Mouse (Mus musculus) heart, embryonic 11.5 days (tissue): ENCODE data around the gene Rbm20. TPM values are rescaled to one million over a fixed set of nuclear protein-coding genes. Genes with fewer than 3 reads are reported as not detected.

Experiments used
- ATAC-seq: fragments of 200-750 bp; cut with Nextera tagmentation; replicated peaks from 2 replicates; pipeline ENCODE4 v1.8.0; 2017; ENCODE audit warnings: moderate library complexity; ENCODE audit not compliant: insufficient number of reproducible peaks, low FRiP score, low TSS enrichment
- H3K27ac ChIP-seq: fragments of 300-500 bp; sonication (generic); 2 replicates; pipeline ENCODE4 v1.5.1; 2014; ENCODE audit warnings: mild to moderate bottlenecking, low read depth, low read length
- H3K27me3 ChIP-seq: fragments of 300-500 bp; sonication (generic); 2 replicates; pipeline ENCODE4 v1.6.1; 2014; ENCODE audit warnings: mild to moderate bottlenecking, low read length, mixed read lengths; ENCODE audit not compliant: control insufficient read depth, insufficient read depth
- H3K36me3 ChIP-seq: fragments of 300-500 bp; sonication (generic); 2 replicates; pipeline ENCODE4 v1.6.1; 2014; ENCODE audit warnings: mild to moderate bottlenecking, low read length, moderate library complexity, mixed read lengths; ENCODE audit not compliant: control insufficient read depth, insufficient read depth
- H3K4me1 ChIP-seq: fragments of 300-500 bp; sonication (generic); 2 replicates; pipeline ENCODE4 v1.6.1; 2014; ENCODE audit warnings: low read length; ENCODE audit not compliant: control insufficient read depth, insufficient read depth
- H3K4me2 ChIP-seq: fragments of 300-500 bp; sonication (generic); 2 replicates; pipeline ENCODE4 v1.6.1; 2014; ENCODE audit warnings: mild to moderate bottlenecking, moderate library complexity
- H3K4me3 ChIP-seq: fragments of 300-500 bp; sonication (generic); 2 replicates; pipeline ENCODE4 v1.5.1; 2014; ENCODE audit warnings: low read depth, low read length
- H3K9ac ChIP-seq: fragments of 300-500 bp; sonication (generic); 2 replicates; pipeline ENCODE4 v1.6.1; 2014; ENCODE audit warnings: mild to moderate bottlenecking, low read depth, low read length, moderate library complexity
- H3K9me3 ChIP-seq: fragments of 300-500 bp; sonication (generic); replicated peaks from 2 replicates; pipeline ENCODE4 v1.6.1; 2016; ENCODE audit warnings: low read length; ENCODE audit not compliant: control insufficient read depth
- WGBS: fragments of 180-500 bp; shearing (Covaris S2); extraction: QIAGEN DNeasy Blood & Tissue Kit; methylation state at CpG from one replicate; pipeline ENCODE4 v1.1.7; 2014; ENCODE audit not compliant: insufficient replicate concordance; 5-methylcytosine and 5-hydroxymethylcytosine counted together
- polyA plus RNA-seq: library from polyadenylated mRNA; unstranded; fragments of >200 nt; fragmentation: Nextera tagmentation; extraction: Ambion mirVana; gene quantifications from 2 replicates; pipeline ENCODE4 v1.2.1, GENCODE M21; 2014

Rbm20 gene
- polyA plus RNA-seq, 1 experiment from 2014 or later: 25.0 TPM

DNA sequence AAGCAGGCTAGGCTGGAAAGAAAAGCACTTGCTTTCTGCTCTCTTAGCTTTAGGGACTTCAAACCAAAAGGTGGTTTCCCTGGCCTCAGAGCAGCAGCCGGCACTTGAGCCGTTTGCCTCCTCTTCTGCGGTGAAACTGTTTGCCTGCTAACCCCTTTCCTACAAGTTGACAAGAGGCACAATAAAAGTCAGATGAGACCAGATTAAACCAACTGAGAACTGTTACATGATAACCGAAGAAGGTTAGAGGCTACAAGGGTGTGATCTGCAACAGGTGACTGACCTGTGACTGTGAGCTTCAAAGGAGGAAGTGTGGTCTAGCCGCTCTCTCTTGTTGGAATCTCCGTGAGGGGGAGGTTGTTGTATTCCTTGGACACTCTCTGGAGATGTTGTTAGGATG, 194.4 kb downstream of the Rbm20 start:
- Histone ChIP-seq H3K9ac (no peak overlapping the region), H3K27me3 (no peaks in the 10 kb centered on the region), H3K36me3 (no peaks in the 10 kb centered on the region), H3K4me1 (no peaks in the 10 kb centered on the region), H3K4me2 (no peak overlapping the region), H3K27ac (no peak overlapping the region), H3K9me3 (no peaks in the 10 kb centered on the region), H3K4me3 (no peak overlapping the region)
- WGBS: 89% methylated on average over 6 of the region's 6 CpGs
- ATAC-seq: no peak

DNA sequence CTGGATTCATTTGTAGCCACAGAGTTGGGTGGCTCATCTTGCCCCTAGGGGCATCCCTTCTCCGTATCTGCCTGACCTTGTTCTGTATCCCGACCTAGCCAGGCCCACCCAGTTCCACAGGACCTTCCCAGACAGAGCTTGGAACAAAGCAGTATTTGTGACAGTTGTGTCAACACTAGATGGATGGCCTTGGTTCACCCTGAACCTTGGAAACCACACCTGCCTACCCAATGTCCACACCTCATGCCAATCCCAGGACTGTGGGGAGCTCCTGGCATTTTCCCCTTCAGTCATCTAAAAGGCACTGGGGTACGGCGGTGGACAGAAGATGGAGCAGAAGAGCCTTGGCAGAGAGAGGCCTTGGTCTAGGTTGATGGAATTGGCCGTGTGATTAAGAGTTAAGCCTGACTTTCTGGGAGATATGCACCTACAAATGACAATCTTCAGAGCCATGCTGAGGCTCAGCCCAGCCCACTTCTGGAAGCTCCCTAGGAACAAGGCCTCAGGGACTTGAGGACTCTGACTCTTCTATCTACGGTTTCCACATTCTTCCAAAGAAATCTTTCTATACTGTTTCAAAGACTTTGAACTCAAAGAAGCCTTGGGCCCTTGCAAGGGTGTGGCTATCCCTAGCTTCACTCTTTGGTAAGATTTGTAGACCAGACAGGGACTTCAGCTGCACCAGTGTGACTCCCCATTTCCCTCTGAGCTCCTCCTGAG, 196.0 kb downstream of the Rbm20 start:
- Histone ChIP-seq H3K27ac (no peak overlapping the region), H3K9ac (no peak overlapping the region), H3K4me1 (no peaks in the 10 kb centered on the region), H3K4me2 (no peak overlapping the region), H3K4me3 (no peak overlapping the region), H3K9me3 (no peaks in the 10 kb centered on the region), H3K27me3 (no peaks in the 10 kb centered on the region), H3K36me3 (no peaks in the 10 kb centered on the region)
- WGBS: 86% methylated on average over 6 of the region's 6 CpGs
- no peak for ATAC-seq

DNA sequence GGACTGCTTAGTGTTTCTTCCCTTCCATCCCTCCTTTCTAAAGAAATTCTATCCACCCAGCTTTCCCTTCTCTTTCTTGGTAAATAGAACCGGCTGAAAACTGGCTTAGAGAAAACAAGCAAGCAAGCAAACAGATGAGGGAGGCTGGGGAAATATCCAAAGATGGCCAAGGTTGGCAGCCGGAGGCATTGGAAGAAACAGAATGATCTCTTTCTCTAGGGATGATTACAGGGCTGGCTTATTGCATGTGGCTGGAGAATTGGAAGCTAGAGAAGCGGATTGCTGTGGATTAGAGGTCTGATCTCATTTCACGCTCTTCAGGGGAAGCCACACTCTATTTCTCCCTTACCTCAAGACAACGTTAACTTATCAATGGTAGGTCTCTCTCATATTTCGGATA, 198.1 kb downstream of the Rbm20 start:
- no peak overlapping the region for H3K9ac ChIP-seq
- no peak overlapping the region for H3K4me3 ChIP-seq
- H3K4me2 ChIP-seq: no peak overlapping the region
- no peak overlapping the region for H3K27ac ChIP-seq
- no peaks in the 10 kb centered on the region for H3K4me1 ChIP-seq
- no peak for ATAC-seq
- no peaks in the 10 kb centered on the region for H3K36me3 ChIP-seq
- no peaks in the 10 kb centered on the region for H3K9me3 ChIP-seq
- H3K27me3 ChIP-seq: no peaks in the 10 kb centered on the region
- WGBS: 83% methylated on average over 6 of the region's 6 CpGs

DNA sequence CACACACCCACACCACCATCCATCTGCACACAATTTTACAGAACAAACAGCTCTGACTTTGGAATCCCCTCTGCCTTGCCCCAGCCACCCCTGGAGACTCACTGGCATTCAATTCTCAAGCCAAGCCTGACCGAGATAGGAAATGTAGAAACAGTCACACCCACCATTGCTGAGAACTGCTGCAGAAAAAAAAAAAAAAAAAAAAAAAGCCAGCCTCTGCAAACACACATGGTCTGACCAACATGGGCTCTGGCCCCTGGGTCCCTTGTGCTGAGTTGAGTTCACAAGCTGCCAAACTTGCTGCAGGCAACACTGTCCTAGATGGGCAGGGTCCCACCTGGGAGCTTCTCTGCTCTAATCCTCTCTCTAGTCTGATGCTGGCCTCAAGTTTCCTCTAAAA, 200.7 kb downstream of the Rbm20 start:
- ATAC-seq: no peak
- Histone ChIP-seq H3K27me3 (no peaks in the 10 kb centered on the region), H3K36me3 (no peaks in the 10 kb centered on the region), H3K9ac (no peak overlapping the region), H3K4me1 (no peaks in the 10 kb centered on the region), H3K4me2 (no peak overlapping the region), H3K27ac (no peak overlapping the region), H3K4me3 (no peak overlapping the region), H3K9me3 (no peaks in the 10 kb centered on the region)
- WGBS: 67% methylated on average over 1 of the region's 1 CpGs

DNA sequence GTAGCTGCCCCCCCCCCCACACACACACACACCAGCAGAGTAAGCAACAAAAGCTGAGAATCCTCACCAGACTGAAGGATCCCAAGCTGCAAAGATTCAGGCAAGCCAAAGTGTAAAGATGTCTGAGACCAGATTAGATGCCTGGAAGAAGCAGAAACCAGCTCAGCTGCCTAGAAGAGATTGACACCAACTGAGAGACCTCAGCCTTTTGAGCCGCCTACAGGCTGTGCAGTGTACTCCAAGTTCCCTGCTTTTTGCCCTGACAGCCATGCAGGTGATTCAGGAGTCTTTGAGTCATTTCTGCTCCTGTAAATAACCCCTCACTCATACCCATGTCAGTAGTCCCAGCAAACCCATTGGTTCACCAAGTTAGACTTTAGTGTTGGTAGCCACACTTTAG, 203.4 kb downstream of the Rbm20 start:
- 70% methylated on average over 1 of the region's 1 CpGs for WGBS
- Histone ChIP-seq H3K9ac (no peak overlapping the region), H3K36me3 (no peaks in the 10 kb centered on the region), H3K27me3 (no peaks in the 10 kb centered on the region), H3K4me2 (no peak overlapping the region), H3K4me1 (no peaks in the 10 kb centered on the region), H3K9me3 (no peaks in the 10 kb centered on the region), H3K27ac (no peak overlapping the region), H3K4me3 (no peak overlapping the region)
- no peak for ATAC-seq

DNA sequence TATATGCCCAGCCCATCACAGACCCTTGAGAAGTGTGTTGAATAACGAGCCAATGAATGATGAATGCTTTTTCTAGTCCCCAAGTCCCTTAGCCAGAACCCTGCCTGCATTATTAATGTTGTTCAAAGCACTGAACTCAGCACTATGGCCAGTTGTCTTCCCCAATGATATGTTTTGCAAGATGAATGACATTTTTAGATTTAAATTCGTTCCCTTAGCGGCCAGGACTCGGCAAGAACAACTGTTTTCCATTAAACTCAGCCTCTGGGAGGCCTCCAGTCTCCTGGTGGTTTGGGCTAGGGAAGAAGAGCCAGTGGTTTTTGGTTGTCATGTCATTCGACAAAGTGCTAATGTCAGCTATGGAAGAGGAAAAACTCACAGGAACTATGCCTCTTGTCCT, 204.7 kb downstream of the Rbm20 start:
- Histone ChIP-seq H3K4me2 (no peak overlapping the region), H3K27ac (no peak overlapping the region), H3K9ac (no peak overlapping the region), H3K4me1 (no peaks in the 10 kb centered on the region), H3K27me3 (no peaks in the 10 kb centered on the region), H3K36me3 (no peaks in the 10 kb centered on the region), H3K4me3 (no peak overlapping the region), H3K9me3 (no peaks in the 10 kb centered on the region)
- 60% methylated on average over 5 of the region's 5 CpGs for WGBS
- no peak for ATAC-seq

DNA sequence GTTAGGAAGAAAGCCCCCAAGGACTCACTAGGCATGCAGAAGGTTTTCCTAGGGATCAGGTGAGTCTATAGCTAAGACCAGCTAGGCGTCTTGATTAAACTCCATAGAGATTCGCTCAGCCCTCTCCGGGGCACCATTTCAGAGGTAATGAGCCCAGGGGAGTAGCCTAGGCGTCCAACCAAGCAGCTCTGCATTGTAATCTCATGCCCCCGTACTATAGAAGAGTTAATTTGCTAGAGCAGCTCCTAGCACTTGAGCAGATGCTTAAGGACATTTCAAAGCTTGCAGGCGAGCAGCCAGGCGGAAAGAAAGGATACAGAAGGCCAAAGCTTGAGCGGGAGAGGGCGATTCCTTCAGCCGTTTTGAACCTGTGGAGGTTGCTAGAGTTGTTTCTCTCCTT, 208.3 kb downstream of the Rbm20 start:
- Histone ChIP-seq H3K4me1 (0 out of 2 replicates have a peak, but pooled peaks cover under 1% of the 10 kb centered on the region), H3K36me3 (no peaks in the 10 kb centered on the region), H3K4me2 (no peak overlapping the region), H3K27ac (no peak overlapping the region), H3K9me3 (no peaks in the 10 kb centered on the region), H3K4me3 (no peak overlapping the region), H3K9ac (no peak overlapping the region), H3K27me3 (no peaks in the 10 kb centered on the region)
- WGBS: 70% methylated on average over 10 of the region's 10 CpGs
- no peak for ATAC-seq

DNA sequence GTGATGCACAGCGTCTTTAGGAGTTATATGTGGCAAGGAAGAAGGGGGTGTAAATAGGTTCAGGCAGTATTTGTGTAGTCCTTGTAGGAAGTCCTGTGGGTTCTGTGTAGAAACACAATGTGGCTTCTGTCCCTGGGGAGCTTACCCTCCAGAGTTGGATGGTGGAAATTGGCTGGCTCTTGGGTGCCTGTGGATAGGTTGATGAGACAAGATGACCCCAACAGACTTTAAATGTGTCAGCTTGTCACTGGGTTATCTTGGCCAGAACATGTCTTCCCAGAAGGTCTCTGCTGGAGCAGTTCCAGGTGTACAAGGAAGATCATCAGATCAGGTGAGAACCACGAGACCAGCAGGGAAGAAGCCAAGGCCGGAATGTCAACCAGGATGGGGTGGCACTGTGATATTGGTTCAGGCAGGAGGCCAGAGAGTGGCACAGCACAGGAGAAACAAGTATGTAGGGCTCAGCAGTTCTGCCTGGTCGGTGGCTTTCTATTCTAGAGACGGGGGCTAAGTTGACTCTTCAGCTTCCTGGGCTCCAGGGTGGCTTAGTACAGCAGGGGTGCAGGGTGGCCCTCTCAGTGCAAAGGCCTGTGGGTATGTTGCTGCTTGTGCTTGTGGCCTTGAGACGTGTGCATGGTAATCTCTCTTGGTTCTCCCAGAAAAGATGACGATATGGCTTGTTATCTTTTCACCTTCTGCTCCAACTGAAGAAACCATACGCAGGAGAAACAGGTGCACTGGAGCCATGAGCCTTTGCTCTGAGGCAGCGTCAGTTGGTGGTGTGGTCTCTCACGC, 209.7 kb downstream of the Rbm20 start:
- H3K36me3 ChIP-seq: no peaks in the 10 kb centered on the region
- no peak overlapping the region for H3K27ac ChIP-seq
- peaks cover 5% of the 10 kb centered on the region; the same call in 1 of the 2 replicates for H3K4me1 ChIP-seq
- H3K4me2 ChIP-seq: no peak overlapping the region
- WGBS: 74% methylated on average over 10 of the region's 10 CpGs
- H3K9me3 ChIP-seq: no peaks in the 10 kb centered on the region
- H3K4me3 ChIP-seq: no peak overlapping the region
- H3K9ac ChIP-seq: no peak overlapping the region
- no peak for ATAC-seq
- H3K27me3 ChIP-seq: no peaks in the 10 kb centered on the region
